Mouse (Mus musculus): ENCODE data around the gene Olfr910. TPM values are rescaled to one million over a fixed set of nuclear protein-coding genes. Genes with fewer than 3 reads are reported as not detected.

Olfr910 gene
- not detected in 2 replicates for polyA plus RNA-seq (2015; fragmentation: Nextera tagmentation; extraction: Ambion mirVana)

GRCm38 (mm10) chr9:38537549-38537948 is at the start of gene Olfr910:
Gene Olfr910, plus strand, starts transcription at chr9:38537849.

GRCm38 (mm10) chr9:38495501-38495900 is 42.1 kb upstream of the Olfr910 start, which contains the start of gene Olfr907:
Gene Olfr907, plus strand, starts transcription at chr9:38495801.

GRCm38 (mm10) chr9:38521280-38521679 is 16.4 kb upstream of the Olfr910 start, which contains the start of gene Olfr911-ps1:
Gene Olfr911-ps1, plus strand, starts transcription at chr9:38521580.

GRCm38 (mm10) chr9:38579878-38580277 is 42.2 kb downstream of the Olfr910 start, which contains the start of gene Olfr912:
Gene Olfr912, plus strand, starts transcription at chr9:38580178.

Other genes starting within 250 kb of the Olfr910 start
- gene Olfr896-ps1, start 246.7 kb upstream of the Olfr910 start, polyA plus RNA-seq (2015; fragmentation: Nextera tagmentation; extraction: Ambion mirVana): not detected in 2 replicates
- gene Olfr25, start 208.8 kb upstream of the Olfr910 start, polyA plus RNA-seq (2015; fragmentation: Nextera tagmentation; extraction: Ambion mirVana): not detected in 2 replicates
- gene Olfr898, start 189.4 kb upstream of the Olfr910 start, polyA plus RNA-seq (2015; fragmentation: Nextera tagmentation; extraction: Ambion mirVana): not detected in 2 replicates
- gene Olfr250, start 171.0 kb upstream of the Olfr910 start, polyA plus RNA-seq (2015; fragmentation: Nextera tagmentation; extraction: Ambion mirVana): not detected in 2 replicates
- not detected in 2 replicates for gene Olfr251, start 160.8 kb upstream of the Olfr910 start, polyA plus RNA-seq (2015; fragmentation: Nextera tagmentation; extraction: Ambion mirVana)
- not detected in 2 replicates for gene Olfr147, start 136.2 kb upstream of the Olfr910 start, polyA plus RNA-seq (2015; fragmentation: Nextera tagmentation; extraction: Ambion mirVana)
- gene Olfr901, start 108.4 kb upstream of the Olfr910 start, polyA plus RNA-seq (2015; fragmentation: Nextera tagmentation; extraction: Ambion mirVana): not detected in 2 replicates
- not detected in 2 replicates for gene Olfr902, start 90.2 kb upstream of the Olfr910 start, polyA plus RNA-seq (2015; fragmentation: Nextera tagmentation; extraction: Ambion mirVana)
- gene Olfr904, start 74.7 kb upstream of the Olfr910 start, polyA plus RNA-seq (2015; fragmentation: Nextera tagmentation; extraction: Ambion mirVana): not detected in 2 replicates
- gene Olfr905, start 66.7 kb upstream of the Olfr910 start, polyA plus RNA-seq (2015; fragmentation: Nextera tagmentation; extraction: Ambion mirVana): not detected in 2 replicates
- gene Olfr906, start 50.8 kb upstream of the Olfr910 start, polyA plus RNA-seq (2015; fragmentation: Nextera tagmentation; extraction: Ambion mirVana): not detected in 2 replicates
- not detected in 2 replicates for gene Olfr907, start 42.0 kb upstream of the Olfr910 start, polyA plus RNA-seq (2015; fragmentation: Nextera tagmentation; extraction: Ambion mirVana)
- gene Olfr911-ps1, start 16.3 kb upstream of the Olfr910 start, polyA plus RNA-seq (2015; fragmentation: Nextera tagmentation; extraction: Ambion mirVana): not detected in 2 replicates
- gene Olfr912, start 42.3 kb downstream of the Olfr910 start, polyA plus RNA-seq (2015; fragmentation: Nextera tagmentation; extraction: Ambion mirVana): not detected in 2 replicates
- gene Olfr913, start 54.9 kb downstream of the Olfr910 start, polyA plus RNA-seq (2015; fragmentation: Nextera tagmentation; extraction: Ambion mirVana): not detected in 2 replicates
- not detected in 2 replicates for gene Olfr914, start 67.3 kb downstream of the Olfr910 start, polyA plus RNA-seq (2015; fragmentation: Nextera tagmentation; extraction: Ambion mirVana)
- not detected in 2 replicates for gene Olfr916, start 122.0 kb downstream of the Olfr910 start, polyA plus RNA-seq (2015; fragmentation: Nextera tagmentation; extraction: Ambion mirVana)
- not detected in 2 replicates for gene Olfr917, start 128.0 kb downstream of the Olfr910 start, polyA plus RNA-seq (2015; fragmentation: Nextera tagmentation; extraction: Ambion mirVana)
- not detected in 2 replicates for gene Olfr918, start 136.8 kb downstream of the Olfr910 start, polyA plus RNA-seq (2015; fragmentation: Nextera tagmentation; extraction: Ambion mirVana)
- gene Olfr919, start 165.8 kb downstream of the Olfr910 start, polyA plus RNA-seq (2015; fragmentation: Nextera tagmentation; extraction: Ambion mirVana): not detected in 2 replicates
- gene Vwa5a, start 180.4 kb downstream of the Olfr910 start, polyA plus RNA-seq (2015; fragmentation: Nextera tagmentation; extraction: Ambion mirVana): 24.7 and 26.0 TPM in 2 replicates
- 0.14 and 0.17 TPM in 2 replicates for gene Olfr920, start 214.4 kb downstream of the Olfr910 start, polyA plus RNA-seq (2015; fragmentation: Nextera tagmentation; extraction: Ambion mirVana)
- gene Olfr921, start 235.2 kb downstream of the Olfr910 start, polyA plus RNA-seq (2015; fragmentation: Nextera tagmentation; extraction: Ambion mirVana): not detected in 2 replicates